Mouse (Mus musculus): ENCODE measurements around the gene Prdx4. TPM values are rescaled to one million over a fixed set of nuclear protein-coding genes. Genes with fewer than 3 reads are reported as not detected.
"Not testable (repeated sequence)": the region's sequence is repeated elsewhere in the genome, so short reads cannot be mapped to it uniquely, and the experiment has no call there.

Gene Prdx4
- 103 and 110 TPM in 2 replicates for polyA plus RNA-seq (2015; fragmentation: Nextera tagmentation; extraction: Ambion mirVana)

DNA sequence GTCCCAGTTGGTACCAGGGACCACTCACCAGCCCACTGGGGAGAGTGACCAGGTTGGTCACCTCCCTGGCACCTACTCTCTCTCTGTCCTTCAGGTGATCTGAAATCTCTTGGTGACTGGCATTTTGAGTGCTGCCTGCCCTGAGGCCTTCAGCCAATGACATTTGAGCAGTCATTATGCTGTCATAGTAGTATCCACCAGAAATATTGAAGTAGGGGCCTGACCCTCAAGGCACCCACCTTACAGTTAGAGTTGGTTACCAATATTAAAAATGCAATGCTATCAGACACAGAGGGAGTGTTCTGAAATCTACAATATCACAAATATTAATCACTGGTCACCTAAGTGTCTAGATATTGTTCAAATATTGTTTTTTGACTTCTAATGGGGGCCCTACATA is at the start of gene Prdx4:
Gene Prdx4, minus strand, starts transcription at position 101 of the 400 bp plus-strand sequence.
- Histone ChIP-seq H3K27ac (replicated peaks) (no peak within 1 kb of the TSS), H3K4me1 (replicated peaks) (no peaks in the 10 kb centered on the region), H3K4me2 (no peak within 1 kb of the TSS), H3K27me3 (no peaks in the 10 kb centered on the region), H3K36me3 (no peaks in the 10 kb centered on the region), H3K9ac (no peak within 1 kb of the TSS), H3K9me3 (no peaks in the 10 kb centered on the region), H3K4me3 (no peak within 1 kb of the TSS)
- no peak for ATAC-seq (ENCODE audit: low FRiP score, low read depth)

GRCm38 (mm10) chrX:155376538-155376937 is 36.0 kb upstream of the Prdx4 start:
- H3K36me3 ChIP-seq: no peaks in the 10 kb centered on the region
- H3K4me3 ChIP-seq: no peak overlapping the region
- WGBS: 28% methylated on average over 2 of the region's 2 CpGs
- no peak for ATAC-seq (ENCODE audit: low FRiP score, low read depth)
- H3K27ac ChIP-seq (replicated peaks): no peak overlapping the region
- no peaks in the 10 kb centered on the region for H3K4me1 ChIP-seq (replicated peaks)
- no peak overlapping the region for H3K9ac ChIP-seq
- H3K4me2 ChIP-seq: no peak overlapping the region
- H3K27me3 ChIP-seq: no peaks in the 10 kb centered on the region
- no peaks in the 10 kb centered on the region for H3K9me3 ChIP-seq

GRCm38 (mm10) chrX:155375458-155375857 is 34.9 kb upstream of the Prdx4 start:
- no peak overlapping the region for H3K4me3 ChIP-seq
- ATAC-seq (ENCODE audit: low FRiP score, low read depth): no peak
- no peak overlapping the region for H3K9ac ChIP-seq
- H3K4me2 ChIP-seq: no peak overlapping the region
- H3K9me3 ChIP-seq: no peaks in the 10 kb centered on the region
- no peaks in the 10 kb centered on the region for H3K27me3 ChIP-seq
- no peak overlapping the region for H3K27ac ChIP-seq (replicated peaks)
- no peaks in the 10 kb centered on the region for H3K36me3 ChIP-seq
- 35% methylated on average over 1 of the region's 1 CpGs for WGBS
- H3K4me1 ChIP-seq (replicated peaks): no peaks in the 10 kb centered on the region

GRCm38 (mm10) chrX:155370110-155370509 is 29.6 kb upstream of the Prdx4 start:
- ATAC-seq (ENCODE audit: low FRiP score, low read depth); H3K4me2 ChIP-seq; H3K27me3 ChIP-seq; H3K9me3 ChIP-seq; H3K4me3 ChIP-seq; H3K9ac ChIP-seq; H3K36me3 ChIP-seq; H3K4me1 ChIP-seq (replicated peaks); H3K27ac ChIP-seq (replicated peaks): not testable (repeated sequence)
- 69% methylated on average over 3 of the region's 3 CpGs for WGBS

- WGBS: 57% methylated on average over 2 of the region's 2 CpGs
Observed at GRCm38 (mm10) chrX:155365095-155365494, 24.5 kb upstream of the Prdx4 start.

GRCm38 (mm10) chrX:155346249-155346648 is 5.7 kb upstream of the Prdx4 start:
- Histone ChIP-seq H3K4me2 (no peak overlapping the region), H3K4me1 (replicated peaks) (no peaks in the 10 kb centered on the region), H3K9ac (no peak overlapping the region), H3K36me3 (no peaks in the 10 kb centered on the region), H3K27ac (replicated peaks) (no peak overlapping the region), H3K27me3 (no peaks in the 10 kb centered on the region), H3K9me3 (no peaks in the 10 kb centered on the region), H3K4me3 (no peak overlapping the region)
- no peak for ATAC-seq (ENCODE audit: low FRiP score, low read depth)
- 94% methylated on average over 2 of the region's 2 CpGs for WGBS

More at GRCm38 (mm10) chrX:155365095-155365494, 24.5 kb upstream of the Prdx4 start:
- Histone ChIP-seq H3K9me3 (no peaks in the 10 kb centered on the region), H3K9ac (no peak overlapping the region), H3K4me3 (no peak overlapping the region), H3K36me3 (no peaks in the 10 kb centered on the region), H3K27me3 (no peaks in the 10 kb centered on the region), H3K4me2 (no peak overlapping the region), H3K27ac (replicated peaks) (no peak overlapping the region), H3K4me1 (replicated peaks) (no peaks in the 10 kb centered on the region)
- no peak for ATAC-seq (ENCODE audit: low FRiP score, low read depth)

- Histone ChIP-seq H3K27ac (replicated peaks) (peak overlapping the region; percentile 69), H3K4me2 (peak overlapping the region; percentile 63), H3K9me3 (no peaks in the 10 kb centered on the region), H3K4me1 (replicated peaks) (no peaks in the 10 kb centered on the region), H3K4me3 (peak overlapping the region; percentile 55), H3K27me3 (no peaks in the 10 kb centered on the region), H3K36me3 (no peaks in the 10 kb centered on the region), H3K9ac (peak overlapping the region; percentile 53)
- peak; percentile 98 for ATAC-seq (ENCODE audit: low FRiP score, low read depth)
- WGBS: 16% methylated on average over 48 of the region's 49 CpGs
Observed at GRCm38 (mm10) chrX:155337905-155338721, 2.4 kb downstream of the Prdx4 start.

GRCm38 (mm10) chrX:155337567-155337904 is 3.0 kb downstream of the Prdx4 start:
- ATAC-seq (ENCODE audit: low FRiP score, low read depth): no peak
- WGBS: 20% methylated on average over 7 of the region's 7 CpGs
- no peaks in the 10 kb centered on the region for H3K27me3 ChIP-seq

DNA sequence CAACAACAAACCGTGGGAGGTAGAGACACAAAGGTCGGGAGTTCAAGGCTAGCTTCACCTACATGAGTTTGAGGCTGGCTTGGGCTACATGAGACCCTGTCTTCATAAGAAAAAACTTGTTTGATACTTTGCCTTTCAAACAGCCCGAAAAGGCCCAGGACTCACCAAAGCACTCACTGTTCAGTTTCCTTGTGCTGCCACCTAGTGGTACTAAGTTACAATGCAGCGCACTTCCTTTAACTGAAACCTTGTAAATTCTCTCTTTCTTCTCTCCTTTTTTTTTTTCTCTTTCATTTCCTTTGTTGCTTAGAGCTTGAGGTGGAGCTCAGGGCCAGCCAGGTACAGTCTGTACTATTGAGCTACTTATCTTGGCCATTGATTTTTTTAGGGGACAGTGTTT is 22.5 kb downstream of the Prdx4 start:
- WGBS: 38% methylated on average over 4 of the region's 4 CpGs
- H3K4me1 ChIP-seq (replicated peaks): no peaks in the 10 kb centered on the region

More at GRCm38 (mm10) chrX:155337567-155337904, 3.0 kb downstream of the Prdx4 start:
- Histone ChIP-seq H3K9me3 (no peaks in the 10 kb centered on the region), H3K36me3 (no peaks in the 10 kb centered on the region), H3K9ac (peak overlapping the region; percentile 53), H3K4me2 (peak overlapping the region; percentile 63), H3K27ac (replicated peaks) (no peak overlapping the region), H3K4me1 (replicated peaks) (no peaks in the 10 kb centered on the region), H3K4me3 (peak overlapping the region; percentile 55)

DNA sequence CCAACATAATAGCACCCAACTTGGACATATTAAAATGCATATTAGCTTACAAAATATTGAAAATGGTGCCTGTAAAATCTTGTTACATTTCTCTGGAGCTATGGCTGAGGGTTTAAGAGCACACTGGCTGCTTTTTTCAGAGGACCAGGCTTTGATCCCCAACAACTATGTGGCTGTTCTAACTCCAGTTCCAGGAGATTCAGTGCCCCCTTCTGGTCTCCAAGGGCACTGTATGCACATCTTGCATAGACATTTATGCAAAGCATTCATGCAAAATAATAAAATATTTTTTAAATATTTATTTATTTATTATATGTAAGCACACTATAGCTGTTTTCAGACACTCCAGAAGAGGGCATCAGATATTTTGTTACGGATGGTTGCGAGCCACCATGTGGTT is 34.2 kb downstream of the Prdx4 start:
- 96% methylated on average over 2 of the region's 2 CpGs for WGBS
- no peaks in the 10 kb centered on the region for H3K36me3 ChIP-seq
- no peaks in the 10 kb centered on the region for H3K9me3 ChIP-seq
- no peak overlapping the region for H3K27ac ChIP-seq (replicated peaks)
- H3K9ac ChIP-seq: no peak overlapping the region
- no peak overlapping the region for H3K4me2 ChIP-seq
- no peak for ATAC-seq (ENCODE audit: low FRiP score, low read depth)
- no peaks in the 10 kb centered on the region for H3K27me3 ChIP-seq
- no peak overlapping the region for H3K4me3 ChIP-seq
- H3K4me1 ChIP-seq (replicated peaks): no peaks in the 10 kb centered on the region

More for the DNA sequence above, 22.5 kb downstream of the Prdx4 start:
- Histone ChIP-seq H3K27me3 (no peaks in the 10 kb centered on the region), H3K4me3 (no peak overlapping the region), H3K4me2 (no peak overlapping the region), H3K9me3 (no peaks in the 10 kb centered on the region), H3K36me3 (no peaks in the 10 kb centered on the region), H3K27ac (replicated peaks) (no peak overlapping the region), H3K9ac (no peak overlapping the region)
- ATAC-seq (ENCODE audit: low FRiP score, low read depth): no peak

DNA sequence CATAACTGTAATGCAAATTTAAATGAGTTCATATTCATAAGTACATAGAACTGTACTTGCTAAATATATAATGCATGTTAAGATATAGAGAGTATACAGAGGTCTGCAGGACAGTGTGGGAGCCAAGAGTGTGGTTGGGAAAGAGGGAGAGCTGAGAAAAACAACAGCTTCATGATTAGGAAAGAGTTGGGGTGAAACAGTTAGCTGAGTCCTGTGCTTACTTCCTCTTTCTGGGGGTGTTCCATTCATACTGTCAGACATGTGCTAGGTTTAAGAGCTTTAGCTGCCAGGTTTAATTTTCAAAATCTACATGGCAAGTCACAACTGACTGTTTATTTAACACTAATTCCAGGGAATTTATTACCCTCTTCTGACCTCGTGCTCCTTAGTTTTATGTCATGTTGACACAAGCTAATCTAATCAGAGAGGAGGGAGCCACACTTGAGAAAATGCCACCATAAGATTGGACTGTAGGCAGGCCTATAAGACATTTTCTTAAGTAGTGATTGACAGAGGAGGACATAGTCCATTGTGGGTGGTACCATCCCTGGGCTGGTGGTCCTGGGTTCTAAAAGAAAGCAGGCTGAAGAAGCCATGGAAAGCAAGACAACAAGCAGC is 60.0 kb downstream of the Prdx4 start:
- 71% methylated on average over 1 of the region's 1 CpGs for WGBS
- H3K4me3 ChIP-seq: no peak overlapping the region
- 0 out of 2 replicates have a peak, but pooled peaks cover 6% of the 10 kb centered on the region for H3K36me3 ChIP-seq
- H3K4me2 ChIP-seq: no peak overlapping the region
- no peak overlapping the region for H3K27ac ChIP-seq (replicated peaks)
- no peak for ATAC-seq (ENCODE audit: low FRiP score, low read depth)
- no peak overlapping the region for H3K9ac ChIP-seq
- H3K27me3 ChIP-seq: no peaks in the 10 kb centered on the region
- H3K4me1 ChIP-seq (replicated peaks): no peaks in the 10 kb centered on the region
- no peaks in the 10 kb centered on the region for H3K9me3 ChIP-seq

DNA sequence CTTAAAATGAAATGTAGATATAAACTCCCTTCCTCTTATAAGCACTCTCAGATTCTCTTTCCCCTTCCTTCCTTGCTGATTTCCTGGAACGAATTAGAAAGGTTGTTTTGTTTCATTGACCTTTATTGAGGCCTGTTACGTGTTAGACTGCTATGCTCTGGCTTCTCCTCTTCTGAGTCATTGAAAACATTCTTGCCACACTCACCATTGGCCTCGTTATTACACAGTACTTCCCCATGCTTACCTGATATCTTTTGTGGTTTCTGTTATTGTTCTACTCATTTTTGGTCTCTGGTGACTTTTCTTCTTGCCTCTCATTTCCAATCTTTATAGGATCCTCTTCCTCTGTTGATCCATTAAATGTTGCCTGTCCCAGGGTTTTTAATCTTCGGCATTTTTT is 62.1 kb downstream of the Prdx4 start:
- Histone ChIP-seq H3K36me3 (0 out of 2 replicates have a peak, but pooled peaks cover 6% of the 10 kb centered on the region), H3K9me3 (no peaks in the 10 kb centered on the region), H3K27ac (replicated peaks) (no peak overlapping the region), H3K4me2 (no peak overlapping the region), H3K9ac (no peak overlapping the region), H3K4me3 (no peak overlapping the region), H3K27me3 (no peaks in the 10 kb centered on the region), H3K4me1 (replicated peaks) (no peaks in the 10 kb centered on the region)
- 81% methylated on average over 4 of the region's 4 CpGs for WGBS
- ATAC-seq (ENCODE audit: low FRiP score, low read depth): no peak
